Mouse (Mus musculus): ENCODE measurements around the gene Mapk8. TPM values are rescaled to one million over a fixed set of nuclear protein-coding genes. Genes with fewer than 3 reads are reported as not detected.

Mapk8 gene
- total RNA-seq, 1 experiment = 19.6 TPM

- in situ Hi-C loops (cut with MboI; ENCODE audit: low sequenced_read_pairs in 2 of 2, unreplicated experiment in 2 of 2) = no loop called here
- no peaks in the 10 kb centered on the region for H3K9me3 ChIP-seq (ENCODE audit: control insufficient read depth, insufficient read depth, low read depth, low read length)
- no peak overlapping the region for H3K9ac ChIP-seq (ENCODE audit: insufficient read depth, low read depth, low read length, poor library complexity, severe bottlenecking)
- no peak overlapping the region for H3K4me3 ChIP-seq (ENCODE audit: insufficient read depth in 1 of 2, low read depth in 1 of 2, low read length in 2 of 2, poor library complexity in 1 of 2, severe bottlenecking in 1 of 2)
- H3K4me1 ChIP-seq (ENCODE audit: control insufficient read depth in 2 of 2, insufficient read depth in 2 of 2, low read length in 2 of 2, poor library complexity in 1 of 2) = no peaks in the 10 kb centered on the region
- no peak for DNase-seq (ENCODE audit: low read depth, low spot score)
- TF ChIP-seq MAFK (IDR thresholded peaks at IDR 0.05; ENCODE audit: insufficient read depth, low read depth, low read length) = no peak
- no peak for TF ChIP-seq HCFC1 (IDR thresholded peaks at IDR 0.05; ENCODE audit: borderline replicate concordance, insufficient read depth, low read length)
- H3K36me3 ChIP-seq (ENCODE audit: control insufficient read depth, insufficient read depth, low read length, poor library complexity, severe bottlenecking) = no peaks in the 10 kb centered on the region
- H3K27ac ChIP-seq (ENCODE audit: insufficient read depth, low read depth, low read length, poor library complexity, severe bottlenecking) = no peak overlapping the region
Measured at GRCm38 (mm10) chr14:33423003-33423402, 24.0 kb downstream of the Mapk8 start.

- in situ Hi-C loops (cut with MboI; ENCODE audit: low sequenced_read_pairs in 2 of 2, unreplicated experiment in 2 of 2) = no loop called here
- no peak for DNase-seq (ENCODE audit: low read depth, low spot score)
- no peak for TF ChIP-seq ZNF384 (IDR thresholded peaks at IDR 0.05; ENCODE audit: low read depth, low read length)
- no peak for TF ChIP-seq CHD2 (IDR thresholded peaks at IDR 0.05; ENCODE audit: low read depth, low read length)
- no peak for TF ChIP-seq MAFK (IDR thresholded peaks at IDR 0.05; ENCODE audit: insufficient read depth, low read depth, low read length)
- TF ChIP-seq ZC3H11A (IDR thresholded peaks at IDR 0.05; ENCODE audit: borderline replicate concordance, low read depth, low read length) = no peak
- no peak for TF ChIP-seq HCFC1 (IDR thresholded peaks at IDR 0.05; ENCODE audit: borderline replicate concordance, insufficient read depth, low read length)
- Histone ChIP-seq H3K9me3 (ENCODE audit: control insufficient read depth, insufficient read depth, low read depth, low read length) (no peaks in the 10 kb centered on the region), H3K36me3 (ENCODE audit: control insufficient read depth, insufficient read depth, low read length, poor library complexity, severe bottlenecking) (no peaks in the 10 kb centered on the region), H3K9ac (ENCODE audit: insufficient read depth, low read depth, low read length, poor library complexity, severe bottlenecking) (no peak overlapping the region), H3K4me1 (ENCODE audit: control insufficient read depth in 2 of 2, insufficient read depth in 2 of 2, low read length in 2 of 2, poor library complexity in 1 of 2) (no peaks in the 10 kb centered on the region), H3K4me3 (ENCODE audit: insufficient read depth in 1 of 2, low read depth in 1 of 2, low read length in 2 of 2, poor library complexity in 1 of 2, severe bottlenecking in 1 of 2) (no peak overlapping the region), H3K27ac (ENCODE audit: insufficient read depth, low read depth, low read length, poor library complexity, severe bottlenecking) (no peak overlapping the region)
Measured at GRCm38 (mm10) chr14:33418311-33418909, 28.5 kb downstream of the Mapk8 start.

GRCm38 (mm10) chr14:33415746-33416145, 31.2 kb downstream of the Mapk8 start:
- TF ChIP-seq ZNF384 (IDR thresholded peaks at IDR 0.05; ENCODE audit: low read depth, low read length) = no peak
- TF ChIP-seq HCFC1 (IDR thresholded peaks at IDR 0.05; ENCODE audit: borderline replicate concordance, insufficient read depth, low read length) = no peak
- TF ChIP-seq MAFK (IDR thresholded peaks at IDR 0.05; ENCODE audit: insufficient read depth, low read depth, low read length) = no peak
- no peak for TF ChIP-seq ZC3H11A (IDR thresholded peaks at IDR 0.05; ENCODE audit: borderline replicate concordance, low read depth, low read length)
- no peak for TF ChIP-seq CHD2 (IDR thresholded peaks at IDR 0.05; ENCODE audit: low read depth, low read length)
- no peak for DNase-seq (ENCODE audit: low read depth, low spot score)
- Histone ChIP-seq H3K9me3 (ENCODE audit: control insufficient read depth, insufficient read depth, low read depth, low read length) (no peaks in the 10 kb centered on the region), H3K36me3 (ENCODE audit: control insufficient read depth, insufficient read depth, low read length, poor library complexity, severe bottlenecking) (no peaks in the 10 kb centered on the region), H3K27ac (ENCODE audit: insufficient read depth, low read depth, low read length, poor library complexity, severe bottlenecking) (no peak overlapping the region), H3K4me1 (ENCODE audit: control insufficient read depth in 2 of 2, insufficient read depth in 2 of 2, low read length in 2 of 2, poor library complexity in 1 of 2) (no peaks in the 10 kb centered on the region), H3K4me3 (ENCODE audit: insufficient read depth in 1 of 2, low read depth in 1 of 2, low read length in 2 of 2, poor library complexity in 1 of 2, severe bottlenecking in 1 of 2) (no peak overlapping the region), H3K9ac (ENCODE audit: insufficient read depth, low read depth, low read length, poor library complexity, severe bottlenecking) (no peak overlapping the region)
- in situ Hi-C loops (cut with MboI; ENCODE audit: low sequenced_read_pairs in 2 of 2, unreplicated experiment in 2 of 2) = no loop called here

GRCm38 (mm10) chr14:33402331-33402730, 44.6 kb downstream of the Mapk8 start:
- H3K9ac ChIP-seq (ENCODE audit: insufficient read depth, low read depth, low read length, poor library complexity, severe bottlenecking) = no peak overlapping the region
- H3K27ac ChIP-seq (ENCODE audit: insufficient read depth, low read depth, low read length, poor library complexity, severe bottlenecking) = no peak overlapping the region
- no peak for DNase-seq (ENCODE audit: low read depth, low spot score)
- no peaks in the 10 kb centered on the region for H3K9me3 ChIP-seq (ENCODE audit: control insufficient read depth, insufficient read depth, low read depth, low read length)
- no peak overlapping the region for H3K4me3 ChIP-seq (ENCODE audit: insufficient read depth in 1 of 2, low read depth in 1 of 2, low read length in 2 of 2, poor library complexity in 1 of 2, severe bottlenecking in 1 of 2)
- in situ Hi-C loops (cut with MboI; ENCODE audit: low sequenced_read_pairs in 2 of 2, unreplicated experiment in 2 of 2) = no loop called here
- H3K36me3 ChIP-seq (ENCODE audit: control insufficient read depth, insufficient read depth, low read length, poor library complexity, severe bottlenecking) = no peaks in the 10 kb centered on the region
- TF ChIP-seq HCFC1 (IDR thresholded peaks at IDR 0.05; ENCODE audit: borderline replicate concordance, insufficient read depth, low read length) (no peak), ZC3H11A (IDR thresholded peaks at IDR 0.05; ENCODE audit: borderline replicate concordance, low read depth, low read length) (no peak), CHD2 (IDR thresholded peaks at IDR 0.05; ENCODE audit: low read depth, low read length) (no peak), MAFK (IDR thresholded peaks at IDR 0.05; ENCODE audit: insufficient read depth, low read depth, low read length) (no peak), ZNF384 (IDR thresholded peaks at IDR 0.05; ENCODE audit: low read depth, low read length) (no peak)
- no peaks in the 10 kb centered on the region for H3K4me1 ChIP-seq (ENCODE audit: control insufficient read depth in 2 of 2, insufficient read depth in 2 of 2, low read length in 2 of 2, poor library complexity in 1 of 2)

- no peaks in the 10 kb centered on the region for H3K4me1 ChIP-seq (ENCODE audit: control insufficient read depth in 2 of 2, insufficient read depth in 2 of 2, low read length in 2 of 2, poor library complexity in 1 of 2)
- H3K4me3 ChIP-seq (ENCODE audit: insufficient read depth in 1 of 2, low read depth in 1 of 2, low read length in 2 of 2, poor library complexity in 1 of 2, severe bottlenecking in 1 of 2) = no peak overlapping the region
- no peak overlapping the region for H3K27ac ChIP-seq (ENCODE audit: insufficient read depth, low read depth, low read length, poor library complexity, severe bottlenecking)
- TF ChIP-seq MAFK (IDR thresholded peaks at IDR 0.05; ENCODE audit: insufficient read depth, low read depth, low read length) (no peak), HCFC1 (IDR thresholded peaks at IDR 0.05; ENCODE audit: borderline replicate concordance, insufficient read depth, low read length) (no peak), ZC3H11A (IDR thresholded peaks at IDR 0.05; ENCODE audit: borderline replicate concordance, low read depth, low read length) (no peak), ZNF384 (IDR thresholded peaks at IDR 0.05; ENCODE audit: low read depth, low read length) (no peak), CHD2 (IDR thresholded peaks at IDR 0.05; ENCODE audit: low read depth, low read length) (no peak)
- no peaks in the 10 kb centered on the region for H3K9me3 ChIP-seq (ENCODE audit: control insufficient read depth, insufficient read depth, low read depth, low read length)
- no peak overlapping the region for H3K9ac ChIP-seq (ENCODE audit: insufficient read depth, low read depth, low read length, poor library complexity, severe bottlenecking)
- in situ Hi-C loops (cut with MboI; ENCODE audit: low sequenced_read_pairs in 2 of 2, unreplicated experiment in 2 of 2) = no loop called here
- DNase-seq (ENCODE audit: low read depth, low spot score) = no peak
- H3K36me3 ChIP-seq (ENCODE audit: control insufficient read depth, insufficient read depth, low read length, poor library complexity, severe bottlenecking) = no peaks in the 10 kb centered on the region
Measured at GRCm38 (mm10) chr14:33400019-33400418, 46.9 kb downstream of the Mapk8 start.
